Mouse (Mus musculus) hindbrain, embryonic 11.5 days (tissue): Measurements from ENCODE around the gene Hoxa7. TPM values are rescaled to one million over a fixed set of nuclear protein-coding genes. Genes with fewer than 3 reads are reported as not detected.
A peak's percentile ranks its signal among the peaks of the same experiment; 100 is the strongest.

Source experiments
- ATAC-seq: fragments of 200-750 bp; cut with Nextera tagmentation; 2 replicates; pipeline ENCODE4 v1.8.0; 2017; ENCODE audit warnings: mild to moderate bottlenecking, moderate TSS enrichment, moderate library complexity; ENCODE audit not compliant: low FRiP score
- DNase-seq: peaks from one replicate; pipeline ENCODE4 v3.0.0-alpha.2; 2015; ENCODE audit warnings: low spot score
- H3K27ac ChIP-seq: fragments of 300-500 bp; sonication (generic); 2 replicates; pipeline ENCODE4 v1.5.1; 2014; ENCODE audit warnings: mild to moderate bottlenecking, low read depth, low read length
- H3K27me3 ChIP-seq: fragments of 300-500 bp; sonication (generic); 2 replicates; pipeline ENCODE4 v1.6.1; 2014; ENCODE audit warnings: mild to moderate bottlenecking, low read length, moderate library complexity, mixed read lengths; ENCODE audit not compliant: control insufficient read depth, insufficient read depth
- H3K36me3 ChIP-seq: fragments of 300-500 bp; sonication (generic); 2 replicates; pipeline ENCODE4 v1.6.1; 2014; ENCODE audit warnings: mild to moderate bottlenecking, low read length, moderate library complexity, mixed read lengths; ENCODE audit not compliant: control insufficient read depth, insufficient read depth
- H3K4me1 ChIP-seq: fragments of 300-500 bp; sonication (generic); replicated peaks from 2 replicates; pipeline ENCODE4 v1.6.1; 2014; ENCODE audit warnings: low read length, mixed read lengths; ENCODE audit not compliant: control insufficient read depth, insufficient read depth
- H3K4me2 ChIP-seq: fragments of 300-500 bp; sonication (generic); replicated peaks from 2 replicates; pipeline ENCODE4 v1.6.1; 2014; ENCODE audit warnings: mild to moderate bottlenecking, low read depth, low read length
- H3K4me3 ChIP-seq: fragments of 300-500 bp; sonication (generic); 2 replicates; pipeline ENCODE4 v1.5.1; 2014; ENCODE audit warnings: low read depth, low read length
- H3K9ac ChIP-seq: fragments of 300-500 bp; sonication (generic); 2 replicates; pipeline ENCODE4 v1.6.1; 2014; ENCODE audit warnings: low read depth, low read length
- H3K9me3 ChIP-seq: fragments of 300-500 bp; sonication (generic); 2 replicates; pipeline ENCODE4 v1.6.1; 2016; ENCODE audit warnings: low read length; ENCODE audit not compliant: control insufficient read depth
- WGBS: fragments of 180-500 bp; shearing (Covaris S2); extraction: QIAGEN DNeasy Blood & Tissue Kit; methylation state at CpG from one replicate; pipeline ENCODE4 v1.1.7; 2014; 5-methylcytosine and 5-hydroxymethylcytosine counted together
- polyA plus RNA-seq: library from polyadenylated mRNA; unstranded; fragments of >200 nt; fragmentation: Nextera tagmentation; extraction: Ambion mirVana; gene quantifications from 2 replicates; pipeline ENCODE4 v1.2.1, GENCODE M21; 2014

Gene Hoxa7
- polyA plus RNA-seq, 1 experiment from 2014 or later: 0.34 TPM

DNA sequence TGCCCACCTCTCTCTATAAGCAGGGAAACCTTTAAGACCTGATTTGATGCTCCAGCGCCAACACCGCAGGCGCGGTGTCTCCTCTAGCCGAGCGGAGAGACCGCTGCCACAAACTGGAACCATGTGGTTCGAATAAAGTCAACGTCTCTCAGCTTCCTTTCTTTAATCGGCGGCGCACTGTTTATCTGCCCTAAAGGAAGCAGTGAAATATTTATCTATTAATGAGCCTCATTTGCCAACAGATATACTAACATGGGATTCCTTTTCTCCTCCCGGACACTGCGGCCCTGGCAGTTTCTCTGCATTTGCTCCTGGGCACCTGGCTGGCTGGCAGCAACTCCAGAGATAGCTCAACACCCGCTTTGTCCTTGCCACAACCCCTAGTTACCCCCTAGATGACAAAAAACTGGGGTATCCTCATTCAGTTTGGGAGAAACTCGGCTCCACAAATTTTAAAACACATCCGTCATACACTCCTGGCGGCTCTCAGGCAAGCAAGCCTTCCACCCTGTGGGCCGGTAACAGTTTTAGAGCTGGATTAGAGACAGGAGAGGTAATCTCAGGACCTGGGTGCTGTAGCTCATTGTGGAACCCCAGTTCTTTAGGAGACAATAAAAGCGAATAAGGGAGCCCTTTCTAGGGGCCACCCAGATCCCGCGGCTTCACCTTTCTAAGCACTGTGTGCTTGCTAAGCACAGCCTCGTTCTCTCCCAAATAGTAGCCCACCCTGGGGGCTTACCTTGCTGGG lies 3.6 kb downstream of the Hoxa7 start:
- peak overlapping the region; percentile 25 for H3K4me3 ChIP-seq
- H3K27me3 ChIP-seq: peaks cover 99% of the 10 kb centered on the region
- 6% methylated on average over 23 of the region's 23 CpGs for WGBS
- no peak for ATAC-seq
- DNase-seq: peak; percentile 71
- H3K27ac ChIP-seq: no peak overlapping the region
- H3K9ac ChIP-seq: no peak overlapping the region
- no peaks in the 10 kb centered on the region for H3K36me3 ChIP-seq
- H3K4me2 ChIP-seq: peak overlapping the region; percentile 49; the same call in 1 of the 2 replicates
- no peaks in the 10 kb centered on the region for H3K9me3 ChIP-seq
- peaks cover 8% of the 10 kb centered on the region; the same call in 1 of the 2 replicates for H3K4me1 ChIP-seq

DNA sequence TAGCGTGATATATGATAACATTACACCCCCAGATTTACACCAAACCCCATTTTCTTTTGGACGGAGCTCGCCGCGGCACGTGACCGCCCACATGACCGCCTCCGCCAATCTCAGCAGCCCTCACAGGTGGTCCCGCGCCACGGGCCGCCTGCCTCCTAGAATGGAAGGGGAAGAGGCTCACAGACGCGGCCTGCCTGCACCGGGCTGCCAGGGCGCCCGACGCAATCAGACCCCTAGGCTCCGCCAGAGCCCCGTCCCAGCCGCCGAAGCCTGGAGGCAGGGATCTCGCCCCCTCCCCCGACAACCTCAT lies 4.2 kb downstream of the Hoxa7 start:
- no peak for DNase-seq
- Histone ChIP-seq H3K4me2 (peak overlapping the region; percentile 49), H3K27me3 (peaks cover 99% of the 10 kb centered on the region), H3K27ac (no peak overlapping the region), H3K9me3 (no peaks in the 10 kb centered on the region), H3K4me1 (peaks cover 8% of the 10 kb centered on the region; the same call in 1 of the 2 replicates), H3K4me3 (peak overlapping the region; percentile 25), H3K9ac (no peak overlapping the region), H3K36me3 (no peaks in the 10 kb centered on the region)
- under 1% methylated on average over 23 of the region's 25 CpGs for WGBS
- peak; percentile 79 for ATAC-seq

DNA sequence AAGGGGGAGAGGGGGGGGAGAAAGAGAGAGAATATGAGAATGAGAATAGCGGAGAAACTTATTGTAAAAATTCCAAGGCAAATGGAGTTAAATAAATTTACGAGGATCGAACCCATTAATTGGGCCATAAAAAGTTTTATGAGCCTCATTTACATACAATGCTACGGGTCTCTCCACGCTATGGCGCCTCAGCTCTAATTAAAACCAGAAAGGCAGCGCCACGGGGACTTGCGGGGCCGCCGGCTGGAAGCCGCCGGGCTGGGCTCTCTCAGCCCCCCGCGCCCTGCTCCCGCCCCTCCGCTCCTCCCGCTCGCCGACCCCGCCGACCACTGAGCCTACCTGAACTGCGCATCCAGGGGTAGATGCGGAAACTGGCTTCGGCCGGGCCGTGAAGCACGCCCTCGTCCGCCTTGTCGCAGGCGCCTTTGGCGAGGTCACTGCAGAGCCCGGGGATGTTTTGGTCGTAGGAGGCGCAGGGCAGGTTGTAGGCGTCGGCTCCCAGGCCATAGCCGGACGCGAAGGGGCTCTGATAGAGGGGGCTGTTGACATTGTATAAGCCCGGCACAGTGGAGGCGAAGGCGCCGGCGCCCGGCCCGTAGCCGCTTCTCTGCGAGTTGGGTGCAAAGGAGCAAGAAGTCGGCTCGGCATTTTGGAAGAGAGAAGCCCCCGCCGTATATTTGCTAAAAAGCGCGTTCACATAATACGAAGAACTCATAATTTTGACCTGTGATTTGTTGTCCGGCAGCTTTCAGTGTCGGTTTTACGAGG lies 4.8 kb downstream of the Hoxa7 start:
- Histone ChIP-seq H3K4me3 (peak overlapping the region; percentile 25), H3K36me3 (no peaks in the 10 kb centered on the region), H3K9ac (no peak overlapping the region), H3K27ac (0 out of 2 replicates have a peak overlapping the region, but pooled peaks have one; percentile 33), H3K4me2 (peak overlapping the region; percentile 49), H3K9me3 (no peaks in the 10 kb centered on the region), H3K4me1 (peaks cover 8% of the 10 kb centered on the region; the same call in 1 of the 2 replicates), H3K27me3 (peaks cover 99% of the 10 kb centered on the region)
- WGBS: 2% methylated on average over 60 of the region's 60 CpGs
- DNase-seq (peak; percentile 68), ATAC-seq (peak; percentile 36; the same call in 1 of the 2 replicates)

DNA sequence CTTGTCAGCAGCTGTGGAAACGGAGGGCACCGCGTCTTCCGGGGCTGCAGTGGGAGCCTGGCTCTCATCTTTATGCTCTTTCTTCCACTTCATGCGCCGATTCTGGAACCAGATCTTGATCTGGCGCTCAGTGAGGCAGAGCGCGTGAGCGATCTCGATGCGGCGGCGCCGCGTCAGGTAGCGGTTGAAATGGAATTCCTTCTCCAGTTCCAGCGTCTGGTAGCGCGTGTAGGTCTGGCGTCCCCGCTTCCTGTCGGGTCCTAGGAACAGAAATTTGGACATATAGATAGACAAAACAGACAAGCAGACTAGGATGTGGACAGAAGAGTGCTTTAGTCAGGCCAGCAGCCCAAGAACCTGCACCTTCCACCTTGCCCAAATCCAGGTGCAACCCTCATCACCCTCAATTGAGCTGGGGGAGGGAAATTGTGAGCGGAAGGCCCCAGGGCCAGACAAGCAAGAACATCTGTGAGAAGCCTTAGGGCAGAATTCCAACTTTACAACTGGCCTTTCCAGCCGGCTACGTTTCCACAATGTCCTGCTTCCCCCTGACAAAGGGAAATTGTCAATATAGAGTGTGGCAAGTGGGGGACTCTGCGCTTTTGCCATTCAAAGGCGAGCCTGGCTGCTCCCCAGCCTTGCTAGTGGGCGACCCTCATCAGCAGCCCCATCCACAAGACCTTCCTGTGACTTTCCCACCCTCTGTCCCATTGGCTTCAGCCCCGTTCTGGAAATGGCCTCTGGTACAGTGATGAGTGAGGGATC lies 5.7 kb downstream of the Hoxa7 start:
- no peak overlapping the region for H3K4me2 ChIP-seq
- no peak overlapping the region for H3K4me3 ChIP-seq

DNA sequence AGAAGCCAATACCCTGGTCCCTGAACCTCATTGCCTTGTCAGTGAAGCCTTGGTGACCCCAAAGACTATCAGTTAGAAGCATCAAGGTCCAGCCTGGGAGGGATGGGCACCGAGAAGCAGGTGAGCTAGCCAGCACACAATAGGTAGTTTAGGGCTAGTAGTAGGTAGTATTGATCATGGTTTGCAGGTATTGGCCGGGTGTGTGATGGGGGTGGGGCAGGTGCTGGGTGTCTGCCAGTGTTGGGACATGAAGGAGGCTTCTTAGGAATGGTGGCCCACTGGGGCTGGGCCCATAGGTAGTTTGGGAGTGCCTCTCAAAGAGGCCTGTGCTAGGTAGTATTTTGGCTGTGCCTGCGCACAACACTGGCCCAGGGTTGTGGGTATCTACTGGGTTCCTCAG lies 6.6 kb downstream of the Hoxa7 start:
- WGBS: 15% methylated on average over 3 of the region's 3 CpGs
- peaks cover 97% of the 10 kb centered on the region for H3K27me3 ChIP-seq
- H3K27ac ChIP-seq: no peak overlapping the region
- H3K4me1 ChIP-seq: peaks cover 5% of the 10 kb centered on the region; the same call in 1 of the 2 replicates
- ATAC-seq: no peak
- H3K9ac ChIP-seq: no peak overlapping the region
- no peaks in the 10 kb centered on the region for H3K36me3 ChIP-seq
- no peak overlapping the region for H3K4me2 ChIP-seq
- no peak overlapping the region for H3K4me3 ChIP-seq
- H3K9me3 ChIP-seq: no peaks in the 10 kb centered on the region
- DNase-seq: no peak

More for the DNA sequence above, 5.7 kb downstream of the Hoxa7 start:
- DNase-seq: peak; percentile 61
- 2% methylated on average over 30 of the region's 30 CpGs for WGBS
- Histone ChIP-seq H3K9ac (no peak overlapping the region), H3K27ac (no peak overlapping the region), H3K36me3 (no peaks in the 10 kb centered on the region), H3K9me3 (no peaks in the 10 kb centered on the region), H3K27me3 (peaks cover 99% of the 10 kb centered on the region), H3K4me1 (peaks cover 5% of the 10 kb centered on the region; the same call in 1 of the 2 replicates)
- ATAC-seq: no peak

DNA sequence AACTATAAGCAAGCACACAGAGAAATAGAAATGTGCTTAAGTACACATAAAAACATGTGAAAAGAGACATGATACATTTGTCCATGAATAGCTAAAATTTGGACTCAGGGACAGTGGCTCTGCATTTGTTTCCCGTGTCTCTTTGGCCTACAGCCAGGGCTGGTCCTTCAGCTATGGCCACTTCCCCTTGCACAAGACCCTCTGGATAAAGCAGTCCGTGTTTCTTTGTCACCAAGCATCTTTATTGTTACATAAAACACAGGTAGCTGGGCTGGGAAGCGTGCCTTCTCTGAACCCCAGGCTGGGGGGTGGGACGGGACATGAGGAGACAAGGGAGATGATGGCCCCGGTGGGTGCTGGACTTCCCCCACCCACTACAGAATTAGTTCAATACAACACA lies 7.4 kb downstream of the Hoxa7 start:
- H3K4me1 ChIP-seq: peaks cover 5% of the 10 kb centered on the region; the same call in 1 of the 2 replicates
- no peak overlapping the region for H3K27ac ChIP-seq
- no peak overlapping the region for H3K4me2 ChIP-seq
- no peaks in the 10 kb centered on the region for H3K36me3 ChIP-seq
- peaks cover 97% of the 10 kb centered on the region for H3K27me3 ChIP-seq
- no peak overlapping the region for H3K4me3 ChIP-seq
- 8% methylated on average over 5 of the region's 5 CpGs for WGBS
- no peaks in the 10 kb centered on the region for H3K9me3 ChIP-seq
- DNase-seq (no peak), ATAC-seq (no peak)
- H3K9ac ChIP-seq: no peak overlapping the region

DNA sequence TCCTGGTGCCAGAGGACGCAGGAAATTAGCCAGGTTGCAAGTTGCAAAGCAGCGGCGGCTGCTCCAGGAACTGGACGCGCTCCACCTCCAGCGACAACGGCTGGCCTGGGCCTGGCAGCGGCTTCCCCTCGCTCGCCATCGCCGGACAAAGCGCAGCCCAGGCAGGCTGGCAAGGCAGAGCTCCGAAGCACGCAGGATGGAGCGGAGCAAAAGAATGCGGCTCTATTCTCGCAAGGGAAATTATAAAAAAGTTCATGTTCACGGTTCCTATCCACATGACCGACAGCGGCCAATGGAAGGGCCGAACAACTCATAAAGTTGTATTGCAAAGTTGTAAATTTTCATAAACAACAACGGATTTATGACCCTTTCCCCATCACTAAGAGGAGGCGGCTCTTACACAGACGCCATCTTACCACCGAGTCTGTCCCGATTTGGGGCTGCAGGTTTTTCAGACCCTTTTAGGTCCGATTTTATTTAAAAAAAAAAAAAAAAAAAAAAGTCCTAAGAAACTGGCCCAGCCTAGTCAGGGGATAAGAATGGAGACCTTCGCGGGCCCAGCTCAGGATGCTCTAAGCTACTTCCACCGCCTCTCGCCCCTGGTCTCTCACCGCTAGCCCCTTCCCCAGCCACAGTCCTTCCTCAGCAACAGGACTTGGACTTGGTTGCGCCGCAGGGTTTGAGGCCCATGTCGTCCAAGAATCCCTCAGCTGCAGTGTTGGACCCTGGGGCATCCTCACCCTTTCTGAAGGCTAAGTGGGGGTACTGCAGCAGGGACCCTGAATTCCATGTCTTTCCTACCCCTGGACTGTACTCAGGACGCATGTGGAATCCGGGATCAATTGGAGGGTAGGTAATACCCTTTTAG lies 8.3 kb downstream of the Hoxa7 start, which contains the start of the genes Hoxa3 and Gm28308:
TSS of gene Hoxa3 (minus strand) at position 218 of the 868 bp plus-strand sequence.
TSS of gene Gm28308 (minus strand) at position 221 of the 868 bp plus-strand sequence.
- Histone ChIP-seq H3K27me3 (peaks cover 97% of the 10 kb centered on the region), H3K9me3 (no peaks in the 10 kb centered on the region), H3K27ac (no peak within 1 kb of the TSS), H3K36me3 (no peaks in the 10 kb centered on the region), H3K4me1 (peaks cover 9% of the 10 kb centered on the region; the same call in 1 of the 2 replicates), H3K9ac (no peak within 1 kb of the TSS), H3K4me3 (no peak within 1 kb of the TSS; the same call in 1 of the 2 replicates), H3K4me2 (no peak within 1 kb of the TSS; the same call in 1 of the 2 replicates)
- WGBS: 2% methylated on average over 38 of the region's 38 CpGs
- ATAC-seq: no peak
- DNase-seq: no peak
